Mouse (Mus musculus) embryonic fibroblast, embryonic 13.5 days (primary cell): ENCODE results near the gene Lamc2.

Source experiments
- CTCF ChIP-seq: IDR thresholded peaks from 2 replicates; pipeline ENCODE4 v1.5.1; 2011; ENCODE audit warnings: mild to moderate bottlenecking, control low read depth, low read length, moderate library complexity, borderline replicate concordance; ENCODE audit not compliant: insufficient read depth
- POLR2A ChIP-seq: IDR thresholded peaks from 2 replicates; pipeline ENCODE4 v1.6.1; 2011; ENCODE audit warnings: low read depth, mild to moderate bottlenecking, control low read depth, low read length, moderate library complexity

DNA sequence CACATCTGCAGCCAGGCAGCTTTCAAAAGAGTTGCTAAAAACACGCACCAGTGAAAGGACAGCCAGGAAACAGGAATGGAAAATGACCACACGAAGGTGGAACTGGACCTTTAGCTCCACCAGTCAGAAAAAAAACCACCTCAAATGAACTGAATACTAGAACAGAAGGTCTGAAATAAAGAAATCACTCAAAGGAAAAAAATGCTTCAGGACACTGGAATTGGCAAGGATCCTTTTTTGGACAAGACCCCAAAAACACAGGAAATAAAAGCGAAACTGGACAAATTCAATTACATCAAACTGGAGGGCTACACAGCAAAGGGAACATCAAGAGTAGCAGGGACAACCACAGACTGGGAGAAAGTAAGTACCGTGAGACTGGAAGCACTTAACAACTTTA, 49.3 kb upstream of the Lamc2 start:
- no peak for TF ChIP-seq POLR2A
- TF ChIP-seq CTCF = no peak
